Mouse (Mus musculus): ENCODE data around the gene March7. TPM values are rescaled to one million over a fixed set of nuclear protein-coding genes. Genes with fewer than 3 reads are reported as not detected.

The March7 gene
- 253 TPM for total RNA-seq (2023)

DNA sequence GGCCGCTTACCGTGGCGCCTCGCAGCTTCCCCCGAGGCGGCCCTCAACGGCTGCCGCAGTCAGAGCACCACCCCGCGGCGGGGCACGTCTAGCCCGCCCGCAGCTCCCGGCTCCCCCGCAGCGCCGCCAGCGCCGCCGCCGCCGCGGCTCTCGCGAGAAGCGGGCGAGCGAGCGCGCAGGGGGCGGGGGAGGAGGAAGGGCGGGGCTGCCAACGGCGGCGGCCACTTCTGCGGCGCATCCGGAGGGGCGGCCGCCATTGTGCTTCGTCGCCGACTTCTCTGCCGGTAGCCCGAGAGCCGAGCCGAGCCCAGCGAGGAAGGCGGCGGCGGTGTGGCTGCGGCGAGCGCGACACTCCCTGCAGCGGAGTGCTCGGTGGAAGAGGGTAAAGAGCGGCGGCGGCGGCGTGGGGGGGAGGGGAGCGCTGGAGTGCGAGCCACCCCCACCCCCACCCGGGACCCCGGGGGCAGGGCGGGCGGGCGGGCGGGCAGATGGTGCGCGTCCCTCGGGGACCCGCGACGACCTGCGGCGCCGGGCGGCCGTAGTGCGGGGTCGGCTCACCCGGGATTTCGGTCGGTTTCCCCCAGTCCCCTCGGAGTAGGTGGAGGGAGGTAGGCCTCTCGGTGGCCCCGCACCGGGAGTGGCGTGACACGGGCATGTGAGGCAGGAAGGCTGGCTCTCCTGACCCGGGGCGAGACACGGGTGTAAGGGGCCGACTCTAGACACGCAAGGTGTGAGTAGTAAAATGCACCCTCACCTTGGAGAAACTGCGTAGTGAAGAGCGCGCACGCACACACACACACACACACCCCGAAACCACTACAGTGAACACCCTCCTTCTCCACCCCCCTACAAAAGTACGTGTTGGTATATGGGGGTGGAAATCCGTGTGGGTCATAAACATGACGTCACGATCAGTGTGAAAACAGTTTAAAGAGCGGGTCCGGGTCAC lies at the start of gene March7, which contains the start of gene Baz2b:
TSS of gene March7 (plus strand) at position 185 of the 949 bp plus-strand sequence.
TSS of gene Baz2b (minus strand) at position 137 of the 949 bp plus-strand sequence.

GRCm38 (mm10) chr2:60284467-60284821 lies 74.8 kb downstream of the March7 start, which contains the start of gene Cd302:
TSS of gene Cd302 (minus strand) at chr2:60284488.

Other genes with a start within 250 kb of the March7 start
- gene Baz2b, start within 50 bp of the March7 start, total RNA-seq (2023), result 82.9 TPM
- gene Cd302, start 74.6 kb downstream of the March7 start, total RNA-seq (2023), result 0.83 TPM
- gene Ly75, start 173.4 kb downstream of the March7 start, total RNA-seq (2023), result 24.7 TPM